Mouse (Mus musculus) stomach, embryonic 15.5 days (tissue): Measurements from ENCODE around the gene Gpsm2. TPM values are rescaled to one million over a fixed set of nuclear protein-coding genes. Genes with fewer than 3 reads are reported as not detected.

Experiments
- ATAC-seq: fragments of 200-750 bp; cut with Nextera tagmentation; 2 replicates; pipeline ENCODE4 v1.8.0; 2017; ENCODE audit warnings: low read depth, moderate number of reproducible peaks, moderate TSS enrichment; ENCODE audit not compliant: insufficient read depth, low FRiP score
- H3K27ac ChIP-seq: fragments of 300-500 bp; sonication (generic); 2 replicates; pipeline ENCODE4 v1.5.1; 2015; ENCODE audit warnings: mild to moderate bottlenecking, inconsistent platforms
- H3K27me3 ChIP-seq: fragments of 300-500 bp; sonication (generic); replicated peaks from 2 replicates; pipeline ENCODE4 v1.6.1; 2015; ENCODE audit warnings: inconsistent platforms
- H3K36me3 ChIP-seq: fragments of 300-500 bp; sonication (generic); 2 replicates; pipeline ENCODE4 v1.6.1; 2015; ENCODE audit warnings: inconsistent platforms
- H3K4me1 ChIP-seq: fragments of 300-500 bp; sonication (generic); 2 replicates; pipeline ENCODE4 v1.6.1; 2015; ENCODE audit warnings: inconsistent platforms
- H3K4me2 ChIP-seq: fragments of 300-500 bp; sonication (generic); 2 replicates; pipeline ENCODE4 v1.6.1; 2015; ENCODE audit warnings: mild to moderate bottlenecking, inconsistent platforms
- H3K4me3 ChIP-seq: fragments of 300-500 bp; sonication (generic); replicated peaks from 2 replicates; pipeline ENCODE4 v1.5.1; 2015; ENCODE audit warnings: inconsistent platforms
- H3K9ac ChIP-seq: fragments of 300-500 bp; sonication (generic); 2 replicates; pipeline ENCODE4 v1.6.1; 2015; ENCODE audit warnings: inconsistent platforms
- H3K9me3 ChIP-seq: fragments of 300-500 bp; sonication (generic); 2 replicates; pipeline ENCODE4 v1.6.1; 2016; ENCODE audit warnings: inconsistent platforms
- WGBS: fragments of 180-500 bp; shearing (Covaris S2); methylation state at CpG from one replicate; pipeline ENCODE4 v1.1.7; 2015; 5-methylcytosine and 5-hydroxymethylcytosine counted together
- polyA plus RNA-seq: library from polyadenylated mRNA; unstranded; fragments of >200 nt; fragmentation: Nextera tagmentation; extraction: Ambion mirVana; gene quantifications from 2 replicates; pipeline ENCODE4 v1.2.1, GENCODE M21; 2015

The Gpsm2 gene
- polyA plus RNA-seq, result 46.2 and 54.5 TPM in 2 replicates

DNA sequence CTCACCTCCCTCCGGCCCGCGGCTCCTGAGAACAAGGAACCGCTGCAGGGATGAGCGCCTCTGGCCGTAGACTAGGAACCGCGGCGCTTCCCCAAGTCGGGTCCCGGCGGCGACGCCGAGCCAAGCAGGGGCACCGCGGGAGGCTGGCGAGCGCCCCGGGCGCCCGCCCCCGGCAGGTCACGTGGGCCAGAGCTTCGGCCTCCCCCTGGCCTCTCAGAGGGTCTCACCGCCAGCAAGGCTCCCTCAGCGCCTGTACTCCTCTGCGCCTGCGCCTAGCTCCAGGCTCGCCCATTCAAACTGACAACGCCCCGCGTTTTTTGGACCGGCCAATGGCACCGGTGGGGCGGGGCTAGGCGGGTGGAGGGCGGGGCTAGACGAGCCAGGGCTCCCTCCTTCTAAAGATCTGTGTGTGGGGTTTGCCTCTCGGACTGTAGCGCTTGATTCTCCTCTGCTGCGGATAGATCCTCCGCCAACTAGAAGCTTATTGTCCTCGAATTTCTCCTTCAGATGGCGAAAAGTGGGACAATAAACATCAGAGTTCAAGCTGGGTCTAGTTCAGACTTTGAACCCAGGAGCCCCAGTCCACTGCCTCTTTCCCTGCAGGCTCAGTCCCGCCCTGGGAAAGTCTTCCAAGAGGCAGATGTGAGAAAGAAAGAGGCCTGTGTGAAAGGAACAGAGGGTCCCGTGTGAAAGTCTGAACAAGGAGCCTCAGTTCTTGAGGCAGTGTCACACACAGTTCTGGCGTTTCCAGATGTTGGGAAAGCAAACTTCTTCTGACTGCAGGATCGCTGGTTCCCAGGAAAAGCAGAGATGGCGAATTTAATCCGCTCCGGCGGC, at the start of gene Gpsm2:
Gene Gpsm2 (minus strand): TSS at position 274 of the 837 bp plus-strand sequence.
- H3K9ac ChIP-seq, result peak within 1 kb of the TSS; percentile 78
- H3K27me3 ChIP-seq, result no peaks in the 10 kb centered on the region
- H3K4me2 ChIP-seq, result peak within 1 kb of the TSS; percentile 79
- peak; percentile 99 for ATAC-seq
- H3K9me3 ChIP-seq, result no peaks in the 10 kb centered on the region
- no peaks in the 10 kb centered on the region for H3K36me3 ChIP-seq
- peak within 1 kb of the TSS; percentile 91 for H3K27ac ChIP-seq
- WGBS, result 3% methylated on average over 53 of the region's 53 CpGs
- peak within 1 kb of the TSS; percentile 66 for H3K4me3 ChIP-seq
- H3K4me1 ChIP-seq, result peaks cover 7% of the 10 kb centered on the region; the same call in 1 of the 2 replicates

DNA sequence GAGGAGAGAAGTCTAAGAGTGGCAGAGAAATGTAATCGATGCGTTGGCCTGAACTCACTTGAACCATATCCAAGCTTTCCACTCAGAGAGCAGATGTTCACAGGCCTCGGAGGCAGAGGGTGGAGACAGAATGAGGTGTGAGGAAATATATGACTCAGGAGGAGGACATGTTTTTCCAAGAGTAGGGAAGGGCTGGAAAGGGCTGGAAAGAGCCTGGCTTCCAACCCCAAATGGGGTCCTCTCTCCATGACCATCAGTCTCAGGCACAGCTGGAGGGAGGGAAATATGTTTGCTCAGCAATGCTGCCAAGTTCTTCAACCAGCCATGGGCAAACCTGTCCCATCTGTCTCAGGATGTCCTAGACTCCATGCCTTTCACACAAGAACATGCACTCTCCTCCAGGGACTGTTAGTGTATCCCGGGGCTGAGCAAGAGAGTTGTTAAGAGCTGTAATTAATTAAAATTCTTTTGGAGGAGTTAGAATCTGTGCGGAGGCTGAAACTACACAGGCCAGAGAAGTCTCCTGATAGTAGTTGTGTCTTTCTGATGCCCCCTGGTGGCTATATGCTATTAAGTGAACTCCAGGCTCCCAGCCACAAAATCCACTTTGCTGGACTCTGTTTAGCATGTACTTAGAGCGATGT, 48.7 kb upstream of the Gpsm2 start:
- WGBS, result 25% methylated on average over 6 of the region's 6 CpGs
- ATAC-seq, result peak; percentile 67; the same call in 1 of the 2 replicates
- Histone ChIP-seq H3K4me1 (peaks cover 12% of the 10 kb centered on the region), H3K9ac (no peak overlapping the region), H3K4me2 (no peak overlapping the region), H3K36me3 (no peaks in the 10 kb centered on the region), H3K27me3 (no peaks in the 10 kb centered on the region), H3K27ac (peak overlapping the region; percentile 72; the same call in 1 of the 2 replicates), H3K4me3 (no peak overlapping the region), H3K9me3 (no peaks in the 10 kb centered on the region)

DNA sequence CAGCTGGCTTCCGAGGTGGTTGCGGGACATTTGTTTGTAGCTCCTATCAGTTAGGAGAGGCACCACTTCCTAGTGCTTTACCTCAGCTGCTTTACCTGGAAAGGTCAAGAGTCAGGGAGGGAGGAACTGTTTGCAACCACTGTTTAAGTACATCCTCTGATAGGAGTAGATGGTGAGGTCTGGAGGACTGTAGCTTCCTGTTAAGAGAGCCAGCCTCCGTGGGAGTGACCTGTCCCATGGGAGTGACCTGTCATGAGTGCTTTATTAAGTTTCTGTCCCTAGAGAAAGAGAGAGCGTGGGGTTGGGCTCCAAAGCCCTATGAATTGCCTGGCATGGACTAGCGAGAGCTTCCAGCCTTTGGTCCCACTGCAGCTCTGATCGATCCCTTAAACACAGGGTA, 47.4 kb upstream of the Gpsm2 start:
- H3K9me3 ChIP-seq, result no peaks in the 10 kb centered on the region
- no peak overlapping the region for H3K9ac ChIP-seq
- H3K4me3 ChIP-seq, result no peak overlapping the region
- WGBS, result 61% methylated on average over 6 of the region's 6 CpGs
- no peak for ATAC-seq
- no peak overlapping the region for H3K27ac ChIP-seq
- H3K4me1 ChIP-seq, result peaks cover 16% of the 10 kb centered on the region
- H3K4me2 ChIP-seq, result no peak overlapping the region
- H3K27me3 ChIP-seq, result no peaks in the 10 kb centered on the region
- H3K36me3 ChIP-seq, result no peaks in the 10 kb centered on the region

DNA sequence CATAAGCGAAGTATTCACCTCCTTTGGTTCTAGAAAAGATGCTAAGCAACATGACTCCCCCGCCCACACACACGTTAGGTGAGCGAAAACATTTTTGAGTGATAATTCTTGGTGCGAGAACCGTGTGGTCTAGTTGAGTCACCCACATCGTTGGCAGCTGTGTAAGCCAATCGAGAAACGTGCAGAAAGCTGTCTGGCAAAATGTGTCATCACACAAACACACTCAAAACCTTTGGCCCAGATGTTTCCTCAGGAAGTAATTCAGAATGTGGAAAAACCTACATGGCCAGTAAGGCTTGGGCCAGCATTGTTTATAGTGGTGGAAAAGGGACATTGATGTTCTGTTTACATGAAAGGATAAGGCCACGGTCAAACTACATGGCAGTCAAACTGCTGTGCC, 45.3 kb upstream of the Gpsm2 start:
- H3K36me3 ChIP-seq, result no peaks in the 10 kb centered on the region
- H3K9me3 ChIP-seq, result no peaks in the 10 kb centered on the region
- H3K9ac ChIP-seq, result no peak overlapping the region
- no peaks in the 10 kb centered on the region for H3K27me3 ChIP-seq
- H3K27ac ChIP-seq, result no peak overlapping the region
- no peak overlapping the region for H3K4me3 ChIP-seq
- ATAC-seq, result no peak
- WGBS, result 54% methylated on average over 10 of the region's 10 CpGs
- no peak overlapping the region for H3K4me2 ChIP-seq
- peaks cover 22% of the 10 kb centered on the region for H3K4me1 ChIP-seq

DNA sequence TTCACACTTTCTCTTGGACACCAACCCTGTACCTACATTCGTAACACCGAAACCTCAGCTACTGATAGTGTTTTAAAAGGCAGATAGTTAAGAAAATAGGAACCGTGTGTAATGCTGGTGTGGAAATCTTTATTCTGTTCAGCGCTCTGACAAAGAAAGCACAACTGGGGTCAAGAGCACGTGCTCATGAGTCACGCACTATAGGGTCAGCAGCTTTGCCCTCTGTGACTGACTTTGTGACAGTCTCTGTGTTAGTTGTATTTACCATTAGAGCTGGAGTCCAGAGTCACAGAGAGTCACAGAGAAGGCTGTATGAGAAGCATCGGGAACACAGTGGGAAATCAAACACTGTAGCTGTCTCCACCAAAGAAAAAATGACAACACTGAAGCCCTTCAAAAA, 44.8 kb upstream of the Gpsm2 start:
- Histone ChIP-seq H3K4me3 (no peak overlapping the region), H3K27me3 (no peaks in the 10 kb centered on the region), H3K9ac (no peak overlapping the region), H3K4me2 (no peak overlapping the region), H3K9me3 (no peaks in the 10 kb centered on the region), H3K36me3 (no peaks in the 10 kb centered on the region), H3K4me1 (peaks cover 22% of the 10 kb centered on the region), H3K27ac (no peak overlapping the region)
- WGBS, result 75% methylated on average over 7 of the region's 7 CpGs
- no peak for ATAC-seq

DNA sequence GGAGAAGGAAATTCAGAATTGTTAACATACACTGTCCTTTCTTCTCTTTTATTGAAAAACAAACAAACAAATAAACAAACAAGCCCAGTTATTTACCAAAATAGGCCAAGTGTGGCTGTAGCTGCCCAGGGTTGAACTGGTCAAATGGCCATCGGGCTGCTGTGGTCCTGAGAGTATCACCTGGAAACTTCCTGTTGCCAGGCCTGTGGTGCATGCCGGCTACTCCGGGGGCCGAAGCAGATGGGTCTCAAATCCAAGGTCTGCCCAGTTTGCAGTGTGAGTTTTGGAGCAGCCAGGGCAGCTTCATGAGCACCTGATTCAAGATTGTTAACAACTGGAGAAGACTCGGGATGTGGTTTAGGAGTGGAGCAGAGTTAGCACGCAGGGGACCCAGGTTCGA, 43.4 kb upstream of the Gpsm2 start:
- WGBS, result 83% methylated on average over 7 of the region's 7 CpGs
- no peaks in the 10 kb centered on the region for H3K9me3 ChIP-seq
- ATAC-seq, result no peak
- no peak overlapping the region for H3K4me3 ChIP-seq
- peaks cover 17% of the 10 kb centered on the region for H3K4me1 ChIP-seq
- H3K36me3 ChIP-seq, result no peaks in the 10 kb centered on the region
- no peak overlapping the region for H3K4me2 ChIP-seq
- H3K27ac ChIP-seq, result no peak overlapping the region
- H3K27me3 ChIP-seq, result no peaks in the 10 kb centered on the region
- H3K9ac ChIP-seq, result no peak overlapping the region

DNA sequence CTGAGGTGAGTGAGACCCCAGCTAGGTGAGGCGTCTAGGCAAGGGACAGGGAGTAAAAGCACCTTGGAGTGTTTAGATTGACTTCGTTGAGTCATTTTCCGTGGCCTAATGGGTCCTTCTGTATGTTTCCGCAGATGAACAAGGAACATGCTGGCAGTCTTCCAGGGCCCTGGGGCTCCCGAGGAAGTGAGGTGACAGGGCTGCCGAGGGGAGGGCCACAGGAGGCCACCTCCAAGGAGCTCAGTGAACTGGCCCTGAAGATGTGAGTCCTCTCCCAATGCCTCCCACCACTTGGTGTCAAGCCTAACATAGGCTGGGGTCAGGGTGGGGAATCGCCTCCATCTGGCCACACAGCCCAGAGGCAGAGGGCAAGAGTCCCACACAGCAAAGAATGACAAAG, 42.9 kb upstream of the Gpsm2 start:
- Histone ChIP-seq H3K27ac (no peak overlapping the region), H3K27me3 (no peaks in the 10 kb centered on the region), H3K4me1 (peaks cover 18% of the 10 kb centered on the region; the same call in 1 of the 2 replicates), H3K4me3 (no peak overlapping the region), H3K4me2 (no peak overlapping the region), H3K36me3 (no peaks in the 10 kb centered on the region), H3K9me3 (no peaks in the 10 kb centered on the region), H3K9ac (no peak overlapping the region)
- no peak for ATAC-seq
- WGBS, result 35% methylated on average over 7 of the region's 7 CpGs

DNA sequence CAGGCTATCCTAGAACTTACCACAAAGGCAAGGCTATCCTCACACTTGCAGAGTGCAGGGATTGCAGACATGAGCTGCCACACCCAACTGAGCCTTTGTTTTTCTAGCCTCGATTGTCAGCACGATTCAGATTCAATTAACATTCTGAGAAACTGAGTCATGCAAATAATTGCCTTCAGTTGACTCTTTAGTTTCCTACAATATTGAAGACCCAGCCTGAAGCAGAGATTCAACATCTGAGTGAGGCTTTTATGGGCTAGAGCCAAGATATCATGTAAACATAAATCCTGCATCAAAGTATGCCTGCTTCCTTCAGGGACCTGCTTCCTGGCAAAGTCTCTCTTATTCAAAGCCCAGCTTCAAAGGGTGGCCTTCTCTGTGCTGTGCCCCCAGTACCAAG, 41.6 kb upstream of the Gpsm2 start:
- Histone ChIP-seq H3K27me3 (no peaks in the 10 kb centered on the region), H3K36me3 (no peaks in the 10 kb centered on the region), H3K4me2 (no peak overlapping the region), H3K4me3 (no peak overlapping the region), H3K27ac (no peak overlapping the region), H3K9ac (no peak overlapping the region), H3K4me1 (peaks cover 19% of the 10 kb centered on the region; the same call in 1 of the 2 replicates), H3K9me3 (no peaks in the 10 kb centered on the region)
- 48% methylated on average over 2 of the region's 2 CpGs for WGBS
- ATAC-seq, result no peak

DNA sequence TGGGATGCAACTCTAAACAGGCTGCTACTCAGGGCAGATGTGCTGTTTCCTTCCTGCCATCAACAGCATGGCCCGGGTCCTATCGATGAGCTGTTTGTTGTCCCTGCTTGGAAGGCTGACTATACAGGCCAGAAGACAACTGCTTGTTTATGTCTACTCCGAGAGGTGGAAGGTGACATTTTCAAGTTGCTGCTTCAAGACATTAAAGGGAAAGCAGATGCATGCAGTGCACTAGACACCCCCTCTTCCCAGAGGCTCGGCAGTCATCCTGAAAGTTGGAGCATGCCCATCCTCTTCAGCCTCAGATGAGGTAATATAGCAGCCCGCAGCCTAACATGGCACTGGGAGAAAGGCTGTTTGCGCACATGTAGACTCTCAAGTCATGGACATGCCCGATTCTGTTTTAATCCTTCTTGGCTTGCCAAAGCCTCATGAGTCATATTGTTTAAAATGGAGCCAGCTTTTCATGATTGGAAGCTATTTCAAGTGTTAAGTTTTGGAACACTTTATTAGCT, 40.5 kb upstream of the Gpsm2 start:
- Histone ChIP-seq H3K4me2 (no peak overlapping the region), H3K4me1 (peaks cover 19% of the 10 kb centered on the region; the same call in 1 of the 2 replicates)
- 53% methylated on average over 7 of the region's 7 CpGs for WGBS

DNA sequence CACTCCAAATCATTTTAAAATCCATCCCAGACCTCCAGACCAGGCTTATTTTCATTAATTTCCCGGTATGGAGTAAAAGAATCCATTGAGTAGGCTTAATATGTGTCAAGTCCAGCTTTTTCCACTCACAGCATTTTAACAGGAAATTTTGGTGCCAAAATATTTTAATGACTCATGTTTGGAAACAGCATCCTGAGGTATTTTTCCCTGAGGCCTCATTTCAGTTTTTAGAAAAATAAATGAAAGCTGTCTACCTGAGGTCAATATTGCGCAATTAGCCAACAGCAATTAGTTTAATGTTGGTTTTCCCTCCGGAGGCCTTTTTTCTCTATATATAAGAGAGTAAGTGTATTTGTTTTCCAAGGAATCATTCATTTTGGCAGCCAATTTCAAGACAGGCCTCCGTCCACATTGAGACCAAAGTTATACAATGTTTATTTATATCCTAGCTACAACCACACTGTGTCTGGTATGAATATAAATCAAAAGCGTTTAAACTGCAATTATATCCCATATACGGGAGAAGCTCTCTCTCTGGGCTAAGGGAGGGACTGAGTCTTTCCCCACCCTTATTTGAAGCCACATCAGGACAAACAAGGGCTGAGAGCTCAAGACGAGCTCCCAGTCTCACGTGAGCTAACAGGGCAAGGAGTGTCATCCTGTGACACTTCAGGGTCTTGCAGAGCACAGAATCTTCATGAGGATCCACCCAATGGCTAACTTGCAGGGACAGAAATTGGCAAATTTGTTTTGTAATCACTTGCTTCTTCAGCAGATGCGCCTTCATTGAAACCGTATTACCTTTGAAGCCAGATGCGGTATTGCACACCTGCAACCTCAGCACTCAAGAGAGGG, 37.7 kb upstream of the Gpsm2 start:
- H3K4me3 ChIP-seq, result no peak overlapping the region
- no peak overlapping the region for H3K9ac ChIP-seq
- no peaks in the 10 kb centered on the region for H3K36me3 ChIP-seq
- peak; percentile 47; the same call in 1 of the 2 replicates for ATAC-seq
- peak overlapping the region; percentile 64 for H3K27ac ChIP-seq
- H3K27me3 ChIP-seq, result no peaks in the 10 kb centered on the region
- WGBS, result 44% methylated on average over 11 of the region's 11 CpGs
- H3K9me3 ChIP-seq, result no peaks in the 10 kb centered on the region
- H3K4me1 ChIP-seq, result peaks cover 16% of the 10 kb centered on the region; the same call in 1 of the 2 replicates
- H3K4me2 ChIP-seq, result peak overlapping the region; percentile 3; the same call in 1 of the 2 replicates

More for the DNA sequence above, 40.5 kb upstream of the Gpsm2 start:
- H3K36me3 ChIP-seq, result no peaks in the 10 kb centered on the region
- ATAC-seq, result no peak
- no peak overlapping the region for H3K9ac ChIP-seq
- H3K4me3 ChIP-seq, result no peak overlapping the region
- H3K27ac ChIP-seq, result no peak overlapping the region
- H3K9me3 ChIP-seq, result no peaks in the 10 kb centered on the region
- H3K27me3 ChIP-seq, result no peaks in the 10 kb centered on the region

DNA sequence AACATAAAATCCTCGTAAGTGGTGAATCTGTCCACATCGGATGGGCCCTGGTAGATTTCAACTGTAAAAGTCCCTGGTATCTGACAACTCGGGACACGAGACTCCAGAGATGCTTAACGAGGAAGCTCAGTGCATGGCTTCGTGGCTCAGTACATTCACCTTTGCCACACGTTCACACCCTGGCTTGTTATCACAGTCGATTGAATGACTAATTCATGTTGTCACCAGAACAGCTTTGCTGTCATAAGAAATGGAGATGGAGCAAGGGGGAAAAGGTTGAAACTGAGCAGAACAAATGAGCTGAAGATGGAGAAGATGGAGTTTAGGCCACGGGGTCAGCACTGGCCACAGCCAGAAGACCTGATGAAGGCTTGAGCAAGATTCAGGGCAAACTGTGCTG, 35.5 kb upstream of the Gpsm2 start:
- H3K4me1 ChIP-seq, result peaks cover 9% of the 10 kb centered on the region; the same call in 1 of the 2 replicates
- H3K9me3 ChIP-seq, result no peaks in the 10 kb centered on the region
- no peaks in the 10 kb centered on the region for H3K36me3 ChIP-seq
- H3K27me3 ChIP-seq, result no peaks in the 10 kb centered on the region
- H3K9ac ChIP-seq, result no peak overlapping the region
- no peak for ATAC-seq
- no peak overlapping the region for H3K4me2 ChIP-seq
- 73% methylated on average over 9 of the region's 9 CpGs for WGBS
- no peak overlapping the region for H3K4me3 ChIP-seq
- no peak overlapping the region for H3K27ac ChIP-seq
